Mouse (Mus musculus) neural tube, embryonic 14.5 days (tissue): Measurements from ENCODE around the gene Kif16b. TPM values are rescaled to one million over a fixed set of nuclear protein-coding genes. Genes with fewer than 3 reads are reported as not detected.

Source experiments
- ATAC-seq: fragments of 200-750 bp; cut with Nextera tagmentation; 2 replicates; pipeline ENCODE4 v1.8.0; 2017; ENCODE audit warnings: low read depth, mild to moderate bottlenecking, moderate TSS enrichment, moderate library complexity
- H3K27ac ChIP-seq: fragments of 300-500 bp; sonication (generic); 2 replicates; pipeline ENCODE4 v1.5.1; 2014; ENCODE audit warnings: low read depth, mild to moderate bottlenecking, control low read depth, low read length, moderate library complexity, mixed read lengths
- H3K27me3 ChIP-seq: fragments of 300-500 bp; sonication (generic); 2 replicates; pipeline ENCODE4 v1.6.1; 2014; ENCODE audit warnings: low read length; ENCODE audit not compliant: control insufficient read depth, insufficient read depth
- H3K36me3 ChIP-seq: fragments of 300-500 bp; sonication (generic); 2 replicates; pipeline ENCODE4 v1.6.1; 2014; ENCODE audit warnings: low read length, mixed read lengths; ENCODE audit not compliant: control insufficient read depth, insufficient read depth
- H3K4me1 ChIP-seq: fragments of 300-500 bp; sonication (generic); 2 replicates; pipeline ENCODE4 v1.6.1; 2014; ENCODE audit warnings: low read length; ENCODE audit not compliant: control insufficient read depth, insufficient read depth
- H3K4me2 ChIP-seq: fragments of 300-500 bp; sonication (generic); 2 replicates; pipeline ENCODE4 v1.6.1; 2014; ENCODE audit warnings: mild to moderate bottlenecking, low read depth, low read length, control low read depth
- H3K4me3 ChIP-seq: fragments of 300-500 bp; sonication (generic); 2 replicates; pipeline ENCODE4 v1.5.1; 2014; ENCODE audit warnings: low read depth, low read length, control low read depth, mixed read lengths
- H3K9ac ChIP-seq: fragments of 300-500 bp; sonication (generic); replicated peaks from 2 replicates; pipeline ENCODE4 v1.6.1; 2014; ENCODE audit warnings: low read depth, mild to moderate bottlenecking, control low read depth, low read length, mixed read lengths
- H3K9me3 ChIP-seq: fragments of 300-500 bp; sonication (generic); 2 replicates; pipeline ENCODE4 v1.6.1; 2016; ENCODE audit warnings: low read length; ENCODE audit not compliant: control insufficient read depth
- WGBS: fragments of 180-500 bp; shearing (Covaris S2); extraction: QIAGEN DNeasy Blood & Tissue Kit; methylation state at CpG from one replicate; pipeline ENCODE4 v1.1.7; 2014; 5-methylcytosine and 5-hydroxymethylcytosine counted together
- polyA plus RNA-seq: library from polyadenylated mRNA; unstranded; fragments of >200 nt; fragmentation: Nextera tagmentation; extraction: Ambion mirVana; gene quantifications from 2 replicates; pipeline ENCODE4 v1.2.1, GENCODE M21; 2014

Gene Kif16b
- polyA plus RNA-seq, 1 experiment from 2014 or later: 4.0 TPM

DNA sequence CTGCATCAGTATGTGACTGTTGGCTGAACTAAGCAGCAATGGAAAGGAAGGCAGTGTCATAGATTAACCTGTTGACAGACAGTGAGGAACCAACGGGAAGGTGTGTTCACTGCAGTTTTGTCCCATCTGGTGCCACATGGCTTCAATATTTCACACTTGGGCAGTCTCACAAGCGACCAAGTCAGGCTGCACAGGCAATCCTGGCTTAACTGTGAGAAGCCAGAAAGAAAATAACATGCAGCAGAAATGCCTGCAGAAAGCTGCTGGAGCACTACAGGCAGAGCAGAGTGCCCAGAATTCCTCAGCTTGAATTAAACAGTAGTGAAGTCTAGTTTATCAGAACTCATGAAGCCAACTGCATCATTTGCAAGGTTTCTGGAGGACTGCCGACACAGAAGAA is 192.0 kb downstream of the Kif16b start:
- H3K9ac ChIP-seq: no peak overlapping the region
- no peaks in the 10 kb centered on the region for H3K27me3 ChIP-seq
- WGBS: 69% methylated on average over 3 of the region's 3 CpGs
- H3K4me2 ChIP-seq: no peak overlapping the region
- H3K4me1 ChIP-seq: no peaks in the 10 kb centered on the region
- H3K27ac ChIP-seq: no peak overlapping the region
- no peak for ATAC-seq
- H3K9me3 ChIP-seq: no peaks in the 10 kb centered on the region
- no peak overlapping the region for H3K4me3 ChIP-seq
- no peaks in the 10 kb centered on the region for H3K36me3 ChIP-seq

DNA sequence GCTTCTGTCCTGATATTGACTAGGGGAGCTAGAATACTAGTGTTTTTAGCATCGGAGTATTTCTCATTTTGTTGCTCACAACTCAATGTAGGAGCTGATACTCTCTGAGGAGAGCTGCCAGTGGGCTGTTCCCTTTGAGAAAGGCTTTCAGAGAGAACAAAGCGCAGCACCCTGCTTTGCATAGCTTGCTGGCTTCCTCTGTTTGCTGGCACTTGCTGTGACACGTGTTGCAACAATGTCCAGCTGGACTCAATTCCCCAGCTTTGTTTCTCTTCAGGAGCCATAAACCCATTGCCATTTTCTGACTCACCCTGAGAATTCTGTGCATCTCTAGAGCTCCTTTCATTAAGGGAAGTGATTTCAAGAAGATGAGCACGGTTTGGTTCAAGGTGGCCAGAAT is 200.6 kb downstream of the Kif16b start:
- ATAC-seq: peak; percentile 58; the same call in 1 of the 2 replicates
- 26% methylated on average over 4 of the region's 4 CpGs for WGBS

DNA sequence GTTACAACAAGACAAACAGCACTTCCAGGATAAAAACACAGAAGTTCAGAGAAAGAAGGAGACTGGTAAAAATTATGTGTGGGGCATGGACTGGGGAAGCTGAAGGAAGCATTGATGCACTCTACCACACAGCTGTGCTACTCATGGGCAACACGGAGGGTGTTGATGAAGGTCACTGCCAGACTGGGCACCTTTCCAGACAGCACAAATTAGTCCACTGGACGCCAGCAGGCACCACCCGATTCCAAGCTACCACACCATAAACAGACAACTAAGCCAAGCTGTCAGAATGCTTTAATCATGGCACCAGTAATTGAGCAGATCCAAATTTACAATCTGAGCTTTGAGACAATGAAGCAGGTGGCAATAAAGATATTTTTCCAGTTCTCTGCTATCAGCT is 202.7 kb downstream of the Kif16b start:
- ATAC-seq: 0 out of 2 replicates have a peak, but pooled peaks have one; percentile 26
- WGBS: 48% methylated on average over 3 of the region's 3 CpGs
- H3K27ac ChIP-seq: no peak overlapping the region
- no peak overlapping the region for H3K9ac ChIP-seq
- no peaks in the 10 kb centered on the region for H3K4me1 ChIP-seq
- no peaks in the 10 kb centered on the region for H3K9me3 ChIP-seq
- H3K4me2 ChIP-seq: no peak overlapping the region
- no peaks in the 10 kb centered on the region for H3K36me3 ChIP-seq
- no peak overlapping the region for H3K4me3 ChIP-seq
- no peaks in the 10 kb centered on the region for H3K27me3 ChIP-seq

More for the DNA sequence above, 200.6 kb downstream of the Kif16b start:
- H3K27me3 ChIP-seq: no peaks in the 10 kb centered on the region
- H3K4me3 ChIP-seq: no peak overlapping the region
- H3K27ac ChIP-seq: no peak overlapping the region
- H3K4me2 ChIP-seq: no peak overlapping the region
- H3K36me3 ChIP-seq: no peaks in the 10 kb centered on the region
- no peaks in the 10 kb centered on the region for H3K4me1 ChIP-seq
- no peak overlapping the region for H3K9ac ChIP-seq
- H3K9me3 ChIP-seq: no peaks in the 10 kb centered on the region

- ATAC-seq: no peak
- H3K36me3 ChIP-seq: no peaks in the 10 kb centered on the region
- H3K27me3 ChIP-seq: no peaks in the 10 kb centered on the region
- no peak overlapping the region for H3K4me2 ChIP-seq
- no peak overlapping the region for H3K9ac ChIP-seq
- H3K9me3 ChIP-seq: no peaks in the 10 kb centered on the region
- no peaks in the 10 kb centered on the region for H3K4me1 ChIP-seq
- no peak overlapping the region for H3K4me3 ChIP-seq
- WGBS: 85% methylated on average over 1 of the region's 1 CpGs
- no peak overlapping the region for H3K27ac ChIP-seq
Measured at GRCm38 (mm10) chr2:142694936-142695331, 206.4 kb downstream of the Kif16b start.

DNA sequence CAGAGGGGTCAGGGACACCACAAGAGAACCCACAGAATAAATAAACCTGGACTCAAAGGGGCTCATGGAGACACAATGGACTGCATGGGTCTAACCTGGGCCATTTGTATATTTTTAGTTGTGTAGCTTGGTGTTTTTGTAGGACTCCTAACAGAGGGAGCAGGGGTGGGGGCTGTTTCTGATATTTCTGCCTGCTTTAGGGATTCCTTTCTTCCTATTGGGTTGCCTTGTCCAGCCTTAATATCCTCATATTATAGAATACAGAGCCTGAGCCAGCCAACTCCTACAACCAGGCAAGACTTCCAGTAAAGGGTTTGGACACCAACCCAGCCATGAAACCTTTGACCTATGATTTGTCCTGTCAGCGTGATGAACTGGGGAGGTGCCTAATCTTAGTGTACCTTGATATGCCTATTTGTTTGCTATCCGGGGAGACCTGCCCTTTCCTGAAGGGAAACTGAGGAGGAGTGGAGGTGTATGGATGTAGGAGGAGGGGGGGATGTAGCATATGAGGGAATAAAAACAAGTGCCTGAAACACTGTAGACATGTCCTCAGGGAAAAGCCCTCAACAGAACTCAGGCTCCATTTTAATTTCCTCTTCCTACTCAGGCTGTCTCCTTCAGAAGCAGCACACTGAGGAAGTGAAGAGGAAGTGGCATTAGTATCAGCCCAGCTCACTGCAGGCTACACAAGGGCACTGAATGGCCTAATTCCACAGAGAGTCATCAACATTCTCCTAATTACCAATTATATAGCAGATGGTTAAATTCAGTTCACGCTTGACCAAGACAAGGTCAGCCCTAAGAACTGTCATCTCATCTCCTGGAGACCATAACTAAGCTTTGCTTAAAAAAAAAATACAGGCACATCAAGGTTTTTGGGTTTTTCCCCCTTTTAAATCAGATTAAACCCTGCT is 207.1 kb downstream of the Kif16b start:
- Histone ChIP-seq H3K27me3 (no peaks in the 10 kb centered on the region), H3K4me1 (no peaks in the 10 kb centered on the region), H3K9ac (no peak overlapping the region), H3K36me3 (no peaks in the 10 kb centered on the region), H3K9me3 (no peaks in the 10 kb centered on the region), H3K4me3 (no peak overlapping the region), H3K4me2 (no peak overlapping the region), H3K27ac (no peak overlapping the region)
- ATAC-seq: peak; percentile 58; the same call in 1 of the 2 replicates
- 68% methylated on average over 3 of the region's 3 CpGs for WGBS

DNA sequence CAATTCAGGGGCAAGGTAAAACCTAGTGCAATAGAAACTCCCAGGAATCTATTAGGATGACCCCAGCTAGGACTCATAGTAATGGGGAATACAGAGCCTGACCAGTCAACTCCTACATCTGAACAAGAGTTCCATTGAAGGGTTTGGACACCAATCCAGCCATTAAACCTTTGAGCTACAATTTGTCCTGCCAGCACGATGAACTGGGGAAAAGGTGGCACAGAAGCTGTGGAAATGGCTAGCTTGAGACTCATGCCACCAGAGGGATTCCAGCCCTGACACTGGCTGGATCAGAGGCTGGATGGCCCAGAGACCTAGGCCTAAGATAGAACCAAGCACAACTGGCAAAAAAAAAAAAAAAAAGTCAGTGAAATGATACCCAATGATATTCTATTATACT is 207.9 kb downstream of the Kif16b start:
- Histone ChIP-seq H3K4me3 (no peak overlapping the region), H3K9ac (no peak overlapping the region), H3K9me3 (no peaks in the 10 kb centered on the region), H3K4me1 (no peaks in the 10 kb centered on the region), H3K27ac (no peak overlapping the region), H3K4me2 (no peak overlapping the region), H3K36me3 (no peaks in the 10 kb centered on the region), H3K27me3 (no peaks in the 10 kb centered on the region)
- no peak for ATAC-seq
- WGBS: 95% methylated on average over 1 of the region's 1 CpGs

GRCm38 (mm10) chr2:142689496-142689895 is 211.8 kb downstream of the Kif16b start:
- Histone ChIP-seq H3K36me3 (no peaks in the 10 kb centered on the region), H3K27me3 (no peaks in the 10 kb centered on the region), H3K4me2 (no peak overlapping the region), H3K27ac (no peak overlapping the region), H3K4me3 (no peak overlapping the region), H3K4me1 (no peaks in the 10 kb centered on the region), H3K9ac (no peak overlapping the region), H3K9me3 (no peaks in the 10 kb centered on the region)
- WGBS: 85% methylated on average over 2 of the region's 2 CpGs
- ATAC-seq: no peak

- no peak for ATAC-seq
- no peak overlapping the region for H3K4me2 ChIP-seq
- no peak overlapping the region for H3K27ac ChIP-seq
- H3K27me3 ChIP-seq: no peaks in the 10 kb centered on the region
- no peaks in the 10 kb centered on the region for H3K4me1 ChIP-seq
- H3K9ac ChIP-seq: no peak overlapping the region
- H3K9me3 ChIP-seq: no peaks in the 10 kb centered on the region
- WGBS: 93% methylated on average over 4 of the region's 4 CpGs
- no peak overlapping the region for H3K4me3 ChIP-seq
- H3K36me3 ChIP-seq: no peaks in the 10 kb centered on the region
Measured at GRCm38 (mm10) chr2:142687936-142688514, 213.3 kb downstream of the Kif16b start.

- Histone ChIP-seq H3K4me1 (no peaks in the 10 kb centered on the region), H3K9me3 (no peaks in the 10 kb centered on the region), H3K27ac (no peak overlapping the region), H3K4me2 (no peak overlapping the region), H3K4me3 (no peak overlapping the region), H3K9ac (no peak overlapping the region), H3K27me3 (no peaks in the 10 kb centered on the region), H3K36me3 (no peaks in the 10 kb centered on the region)
- WGBS: 79% methylated on average over 5 of the region's 5 CpGs
- no peak for ATAC-seq
Measured at GRCm38 (mm10) chr2:142682965-142683709, 218.2 kb downstream of the Kif16b start.
